Mouse (Mus musculus) forebrain, postnatal 0 days (tissue): ENCODE results near the gene Cluap1. TPM values are rescaled to one million over a fixed set of nuclear protein-coding genes. Genes with fewer than 3 reads are reported as not detected.

Experiments used
- ATAC-seq: fragments of 200-750 bp; cut with Nextera tagmentation; 2 replicates; pipeline ENCODE4 v1.8.0; 2017; ENCODE audit warnings: mild to moderate bottlenecking, moderate library complexity
- DNase-seq: peaks from one replicate; pipeline ENCODE4 v3.0.0-alpha.2; 2015
- H3K27ac ChIP-seq: fragments of 300-500 bp; sonication (generic); 2 replicates; pipeline ENCODE4 v1.5.1; 2014; ENCODE audit warnings: low read depth, mild to moderate bottlenecking, antibody characterized with exemption, low read length, moderate library complexity, mixed read lengths
- H3K27me3 ChIP-seq: fragments of 300-500 bp; sonication (generic); 2 replicates; pipeline ENCODE4 v1.6.1; 2014; ENCODE audit warnings: mild to moderate bottlenecking, low read length, mixed read lengths; ENCODE audit not compliant: insufficient read depth
- H3K36me3 ChIP-seq: fragments of 300-500 bp; sonication (generic); 2 replicates; pipeline ENCODE4 v1.6.1; 2014; ENCODE audit warnings: mild to moderate bottlenecking, moderate library complexity; ENCODE audit not compliant: insufficient read depth
- H3K4me1 ChIP-seq: fragments of 300-500 bp; sonication (generic); 2 replicates; pipeline ENCODE4 v1.6.1; 2014; ENCODE audit warnings: antibody characterized with exemption; ENCODE audit not compliant: insufficient read depth
- H3K4me2 ChIP-seq: fragments of 300-500 bp; sonication (generic); 2 replicates; pipeline ENCODE4 v1.6.1; 2014; ENCODE audit warnings: low read depth, mild to moderate bottlenecking, moderate library complexity
- H3K4me3 ChIP-seq: fragments of 300-500 bp; sonication (generic); 2 replicates; pipeline ENCODE4 v1.5.1; 2014; ENCODE audit warnings: low read depth, low read length, mixed read lengths
- H3K9ac ChIP-seq: fragments of 300-500 bp; sonication (generic); 2 replicates; pipeline ENCODE4 v1.6.1; 2014; ENCODE audit warnings: mild to moderate bottlenecking
- H3K9me3 ChIP-seq: fragments of 300-500 bp; sonication (generic); 2 replicates; pipeline ENCODE4 v1.6.1; 2016; ENCODE audit warnings: low read length
- CTCF ChIP-seq: sonication (generic); IDR thresholded peaks from 2 replicates; pipeline ENCODE4 v1.5.1; 2016; ENCODE audit warnings: antibody characterized with exemption, control low read depth, low read depth
- WGBS: fragments of 180-500 bp; shearing (Covaris S2); extraction: QIAGEN DNeasy Blood & Tissue Kit; methylation state at CpG from one replicate; pipeline ENCODE4 v1.1.7; 2014; 5-methylcytosine and 5-hydroxymethylcytosine counted together
- polyA plus RNA-seq: library from polyadenylated mRNA; unstranded; fragments of >200 nt; fragmentation: Nextera tagmentation; extraction: Ambion mirVana; gene quantifications from 2 replicates; pipeline ENCODE4 v1.2.1, GENCODE M21; 2015
- total RNA-seq: library from RNA; depleted of rRNA; stranded (reverse); fragments of >200 nt; gene quantifications from 2 replicates; pipeline ENCODE4 v1.2.3, GENCODE M21; 2014; rRNA removed

Gene Cluap1
- total RNA-seq (36.9 and 52.6 TPM in 2 replicates), polyA plus RNA-seq (45.2 and 48.1 TPM in 2 replicates)

GRCm38 (mm10) chr16:3908537-3909111, at the start of gene Cluap1, which contains the start of gene 1700037C18Rik:
Gene Cluap1, plus strand, starts transcription at chr16:3908801.
Gene 1700037C18Rik, minus strand, starts transcription at chr16:3908689.
- peak; percentile 81 for TF ChIP-seq CTCF
- WGBS, result under 1% methylated on average over 33 of the region's 33 CpGs
- H3K9ac ChIP-seq, result peak within 1 kb of the TSS; percentile 72

GRCm38 (mm10) chr16:3859254-3859653, 49.3 kb upstream of the Cluap1 start:
- no peaks in the 10 kb centered on the region for H3K9me3 ChIP-seq
- no peaks in the 10 kb centered on the region for H3K4me1 ChIP-seq
- no peak overlapping the region for H3K9ac ChIP-seq
- no peaks in the 10 kb centered on the region for H3K27me3 ChIP-seq
- H3K27ac ChIP-seq, result no peak overlapping the region
- no peak overlapping the region for H3K4me2 ChIP-seq
- no peak overlapping the region for H3K4me3 ChIP-seq
- no peak for DNase-seq
- peaks cover 36% of the 10 kb centered on the region for H3K36me3 ChIP-seq
- no peak for ATAC-seq
- TF ChIP-seq CTCF, result no peak
- 93% methylated on average over 4 of the region's 4 CpGs for whole genome bisulfite sequencing

More at GRCm38 (mm10) chr16:3908537-3909111, at the start of gene Cluap1, which contains the start of gene 1700037C18Rik:
- peaks cover 41% of the 10 kb centered on the region for H3K36me3 ChIP-seq
- peak within 1 kb of the TSS; percentile 79 for H3K4me3 ChIP-seq
- no peaks in the 10 kb centered on the region for H3K9me3 ChIP-seq
- H3K4me2 ChIP-seq, result peak within 1 kb of the TSS; percentile 81
- DNase-seq, result peak; percentile 97
- ATAC-seq, result peak; percentile 96
- peak within 1 kb of the TSS; percentile 83 for H3K27ac ChIP-seq
- H3K27me3 ChIP-seq, result no peaks in the 10 kb centered on the region
- H3K4me1 ChIP-seq, result peaks cover 7% of the 10 kb centered on the region; the same call in 1 of the 2 replicates

GRCm38 (mm10) chr16:3871815-3872214, 36.8 kb upstream of the Cluap1 start:
- Histone ChIP-seq H3K9ac (peak overlapping the region; percentile 57), H3K4me3 (peak overlapping the region; percentile 52), H3K27ac (no peak overlapping the region), H3K9me3 (no peaks in the 10 kb centered on the region), H3K4me2 (peak overlapping the region; percentile 81), H3K27me3 (no peaks in the 10 kb centered on the region), H3K4me1 (peaks cover 5% of the 10 kb centered on the region), H3K36me3 (peaks cover 14% of the 10 kb centered on the region; the same call in 1 of the 2 replicates)
- ATAC-seq (no peak), DNase-seq (no peak)
- no peak for TF ChIP-seq CTCF
- WGBS, result 1% methylated on average over 16 of the region's 16 CpGs

- Histone ChIP-seq H3K4me1 (peaks cover 5% of the 10 kb centered on the region), H3K27ac (peak within 1 kb of the TSS; percentile 36; the same call in 1 of the 2 replicates), H3K9ac (peak within 1 kb of the TSS; percentile 57), H3K4me3 (peak within 1 kb of the TSS; percentile 52), H3K27me3 (no peaks in the 10 kb centered on the region), H3K36me3 (peaks cover 10% of the 10 kb centered on the region; the same call in 1 of the 2 replicates), H3K9me3 (no peaks in the 10 kb centered on the region), H3K4me2 (peak within 1 kb of the TSS; percentile 81)
- DNase-seq (peak; percentile 95), ATAC-seq (peak; percentile 100)
- 0 out of 2 replicates have a peak, but pooled peaks have one; percentile 1 for TF ChIP-seq CTCF
- 6% methylated on average over 47 of the region's 47 CpGs for WGBS
Observed at GRCm38 (mm10) chr16:3872216-3873047, 36.2 kb upstream of the Cluap1 start, which contains the start of gene Naa60. Gene Naa60, plus strand, starts transcription at chr16:3872375.

DNA sequence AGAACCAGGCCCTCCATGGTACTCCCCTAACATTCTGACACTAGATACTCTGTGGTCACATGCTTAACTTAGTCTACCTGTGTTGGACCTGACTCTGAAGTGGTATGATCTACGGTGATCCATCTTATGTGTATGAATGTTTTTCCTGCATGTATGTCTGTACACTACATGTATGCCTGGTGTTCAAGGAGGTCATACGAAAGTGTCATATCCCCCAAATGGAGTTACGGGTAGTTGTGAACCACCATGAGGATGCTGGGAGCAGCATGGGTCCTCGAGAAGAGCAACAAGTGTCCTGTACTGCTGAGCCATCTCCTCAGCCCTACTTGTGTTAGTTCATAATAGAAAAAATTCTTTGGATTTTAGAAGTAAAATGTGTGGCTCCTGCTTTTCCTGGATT, 32.3 kb upstream of the Cluap1 start:
- Histone ChIP-seq H3K36me3 (0 out of 2 replicates have a peak, but pooled peaks cover 4% of the 10 kb centered on the region), H3K4me2 (no peak overlapping the region), H3K27ac (no peak overlapping the region), H3K9ac (no peak overlapping the region), H3K9me3 (no peaks in the 10 kb centered on the region), H3K4me1 (peaks cover 5% of the 10 kb centered on the region), H3K27me3 (no peaks in the 10 kb centered on the region), H3K4me3 (no peak overlapping the region)
- 96% methylated on average over 4 of the region's 4 CpGs for WGBS
- ATAC-seq (no peak), DNase-seq (no peak)
- no peak for TF ChIP-seq CTCF

- H3K4me2 ChIP-seq, result peak within 1 kb of the TSS; percentile 68
- TF ChIP-seq CTCF, result peak; percentile 62
- H3K36me3 ChIP-seq, result 0 out of 2 replicates have a peak, but pooled peaks cover 2% of the 10 kb centered on the region
- peak within 1 kb of the TSS; percentile 90 for H3K4me3 ChIP-seq
- H3K27ac ChIP-seq, result peak within 1 kb of the TSS; percentile 95
- ATAC-seq (peak; percentile 99), DNase-seq (peak; percentile 96)
- H3K4me1 ChIP-seq, result peaks cover 10% of the 10 kb centered on the region; the same call in 1 of the 2 replicates
- H3K9me3 ChIP-seq, result no peaks in the 10 kb centered on the region
- WGBS, result 2% methylated on average over 86 of the region's 88 CpGs
- peak within 1 kb of the TSS; percentile 90 for H3K9ac ChIP-seq
- no peaks in the 10 kb centered on the region for H3K27me3 ChIP-seq
Observed at GRCm38 (mm10) chr16:3884201-3885064, 24.2 kb upstream of the Cluap1 start, which contains the start of the genes Zfp597 and Gm20695. Gene Zfp597, minus strand, starts transcription at chr16:3884561. Gene Gm20695, plus strand, starts transcription at chr16:3884648.
